Mouse (Mus musculus) heart, embryonic 11.5 days (tissue): ENCODE data around the gene Ddx1. TPM values are rescaled to one million over a fixed set of nuclear protein-coding genes. Genes with fewer than 3 reads are reported as not detected.
A peak's percentile ranks its signal among the peaks of the same experiment; 100 is the strongest.

Source experiments
- ATAC-seq: fragments of 200-750 bp; cut with Nextera tagmentation; replicated peaks from 2 replicates; pipeline ENCODE4 v1.8.0; 2017; ENCODE audit warnings: moderate library complexity; ENCODE audit not compliant: insufficient number of reproducible peaks, low FRiP score, low TSS enrichment
- H3K27ac ChIP-seq: fragments of 300-500 bp; sonication (generic); 2 replicates; pipeline ENCODE4 v1.5.1; 2014; ENCODE audit warnings: mild to moderate bottlenecking, low read depth, low read length
- H3K27me3 ChIP-seq: fragments of 300-500 bp; sonication (generic); 2 replicates; pipeline ENCODE4 v1.6.1; 2014; ENCODE audit warnings: mild to moderate bottlenecking, low read length, mixed read lengths; ENCODE audit not compliant: control insufficient read depth, insufficient read depth
- H3K36me3 ChIP-seq: fragments of 300-500 bp; sonication (generic); 2 replicates; pipeline ENCODE4 v1.6.1; 2014; ENCODE audit warnings: mild to moderate bottlenecking, low read length, moderate library complexity, mixed read lengths; ENCODE audit not compliant: control insufficient read depth, insufficient read depth
- H3K4me1 ChIP-seq: fragments of 300-500 bp; sonication (generic); 2 replicates; pipeline ENCODE4 v1.6.1; 2014; ENCODE audit warnings: low read length; ENCODE audit not compliant: control insufficient read depth, insufficient read depth
- H3K4me2 ChIP-seq: fragments of 300-500 bp; sonication (generic); 2 replicates; pipeline ENCODE4 v1.6.1; 2014; ENCODE audit warnings: mild to moderate bottlenecking, moderate library complexity
- H3K4me3 ChIP-seq: fragments of 300-500 bp; sonication (generic); 2 replicates; pipeline ENCODE4 v1.5.1; 2014; ENCODE audit warnings: low read depth, low read length
- H3K9ac ChIP-seq: fragments of 300-500 bp; sonication (generic); 2 replicates; pipeline ENCODE4 v1.6.1; 2014; ENCODE audit warnings: mild to moderate bottlenecking, low read depth, low read length, moderate library complexity
- H3K9me3 ChIP-seq: fragments of 300-500 bp; sonication (generic); replicated peaks from 2 replicates; pipeline ENCODE4 v1.6.1; 2016; ENCODE audit warnings: low read length; ENCODE audit not compliant: control insufficient read depth
- WGBS: fragments of 180-500 bp; shearing (Covaris S2); extraction: QIAGEN DNeasy Blood & Tissue Kit; methylation state at CpG from one replicate; pipeline ENCODE4 v1.1.7; 2014; ENCODE audit not compliant: insufficient replicate concordance; 5-methylcytosine and 5-hydroxymethylcytosine counted together
- polyA plus RNA-seq: library from polyadenylated mRNA; unstranded; fragments of >200 nt; fragmentation: Nextera tagmentation; extraction: Ambion mirVana; gene quantifications from 2 replicates; pipeline ENCODE4 v1.2.1, GENCODE M21; 2014

Ddx1 gene
- polyA plus RNA-seq, 1 experiment from 2014 or later: 113 TPM

DNA sequence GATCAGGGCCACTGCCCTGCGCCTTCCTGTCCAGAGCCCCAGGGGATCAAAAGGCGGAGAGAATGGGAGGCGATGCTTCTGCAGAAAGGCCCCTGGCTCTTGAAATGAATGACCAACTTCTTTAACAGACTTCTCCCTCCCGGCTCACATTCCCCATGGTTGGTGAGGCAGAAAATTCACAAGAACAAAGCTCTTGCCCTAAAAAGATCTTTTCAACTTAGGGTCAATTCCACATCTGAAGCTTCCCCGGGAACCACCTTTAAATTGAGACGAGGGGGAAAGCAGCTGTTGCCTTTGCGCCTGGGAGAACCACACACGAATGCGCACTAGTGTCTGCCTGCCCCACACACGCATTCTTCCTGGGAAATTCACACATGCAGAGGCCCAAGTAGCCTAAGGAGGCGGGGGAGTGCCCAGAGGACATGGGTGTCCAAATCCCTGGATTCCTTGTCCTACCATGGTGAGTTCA lies 40.0 kb downstream of the Ddx1 start:
- peaks cover 10% of the 10 kb centered on the region for H3K4me1 ChIP-seq
- H3K36me3 ChIP-seq: no peaks in the 10 kb centered on the region
- H3K9ac ChIP-seq: no peak overlapping the region
- H3K9me3 ChIP-seq: no peaks in the 10 kb centered on the region
- H3K4me3 ChIP-seq: no peak overlapping the region
- 67% methylated on average over 11 of the region's 11 CpGs for WGBS
- H3K4me2 ChIP-seq: no peak overlapping the region
- no peaks in the 10 kb centered on the region for H3K27me3 ChIP-seq
- H3K27ac ChIP-seq: no peak overlapping the region
- no peak for ATAC-seq

DNA sequence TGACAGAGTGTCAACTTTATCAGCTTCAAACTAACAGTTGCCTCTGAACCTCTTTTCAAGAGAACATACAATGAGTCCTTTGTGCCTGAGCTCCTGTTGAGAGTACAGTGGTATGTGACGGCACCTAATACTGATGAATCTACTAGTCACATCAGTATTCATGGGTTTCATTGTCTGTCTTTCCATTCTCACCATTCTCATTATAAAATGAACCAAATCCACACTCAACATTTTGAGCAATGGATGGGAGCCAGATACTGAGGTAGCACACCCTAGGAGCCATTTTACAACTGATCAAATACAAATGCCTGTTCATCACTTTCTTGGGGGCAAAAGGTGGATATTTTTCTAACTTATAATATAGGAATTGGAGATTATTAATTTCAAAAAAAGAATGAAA lies 40.5 kb downstream of the Ddx1 start:
- ATAC-seq: no peak
- Histone ChIP-seq H3K9ac (no peak overlapping the region), H3K4me3 (no peak overlapping the region), H3K36me3 (no peaks in the 10 kb centered on the region), H3K4me1 (peaks cover 10% of the 10 kb centered on the region), H3K4me2 (no peak overlapping the region), H3K27me3 (no peaks in the 10 kb centered on the region), H3K27ac (no peak overlapping the region), H3K9me3 (no peaks in the 10 kb centered on the region)
- 59% methylated on average over 1 of the region's 1 CpGs for WGBS

DNA sequence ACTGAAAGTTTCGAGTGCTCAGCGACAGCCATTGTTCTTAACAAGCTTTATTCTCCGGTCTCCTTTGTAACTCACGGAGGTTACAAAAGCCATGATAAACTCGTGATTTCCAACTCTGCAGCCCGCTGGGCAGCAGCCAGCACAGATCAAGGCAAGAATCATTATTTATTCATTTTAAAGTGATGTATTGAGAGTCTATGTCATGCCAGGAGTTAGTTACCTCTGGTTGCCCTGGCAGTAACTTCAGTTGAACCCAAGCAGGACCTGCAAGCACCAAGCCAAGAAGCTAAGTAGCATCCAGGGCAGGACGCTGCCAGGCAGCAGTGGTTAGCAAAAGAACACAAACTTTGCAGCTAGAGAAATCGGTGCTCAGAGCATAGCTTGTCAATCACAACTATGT lies 41.9 kb downstream of the Ddx1 start:
- Histone ChIP-seq H3K9me3 (no peaks in the 10 kb centered on the region), H3K4me1 (peaks cover 6% of the 10 kb centered on the region), H3K9ac (no peak overlapping the region), H3K27me3 (no peaks in the 10 kb centered on the region), H3K4me3 (no peak overlapping the region), H3K4me2 (no peak overlapping the region), H3K36me3 (no peaks in the 10 kb centered on the region), H3K27ac (no peak overlapping the region)
- ATAC-seq: no peak
- WGBS: 70% methylated on average over 8 of the region's 8 CpGs

DNA sequence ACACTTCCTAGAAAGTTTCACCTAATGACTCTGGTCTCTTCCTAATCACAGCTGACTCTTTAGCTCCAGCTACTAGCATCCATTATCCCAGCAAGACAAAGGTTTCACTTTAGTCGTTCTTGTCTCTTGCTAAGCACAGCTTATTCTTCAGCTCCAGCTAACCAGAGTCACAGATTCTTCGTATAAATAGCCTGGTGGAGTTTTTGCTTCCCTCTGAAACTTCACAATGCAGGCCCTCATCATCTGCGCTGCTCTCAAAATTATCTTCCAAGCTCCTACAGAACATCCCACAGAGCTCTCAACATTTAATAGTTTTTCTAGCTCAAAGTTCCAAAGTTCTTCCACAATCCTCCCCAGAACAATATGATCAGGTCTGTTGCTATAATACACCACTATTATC lies 43.3 kb downstream of the Ddx1 start:
- H3K9ac ChIP-seq: no peak overlapping the region
- 81% methylated on average over 3 of the region's 3 CpGs for WGBS
- no peaks in the 10 kb centered on the region; the same call in 1 of the 2 replicates for H3K4me1 ChIP-seq
- H3K27ac ChIP-seq: no peak overlapping the region
- no peak overlapping the region for H3K4me2 ChIP-seq
- ATAC-seq: no peak
- H3K9me3 ChIP-seq: no peaks in the 10 kb centered on the region
- no peaks in the 10 kb centered on the region for H3K36me3 ChIP-seq
- no peaks in the 10 kb centered on the region for H3K27me3 ChIP-seq
- no peak overlapping the region for H3K4me3 ChIP-seq

DNA sequence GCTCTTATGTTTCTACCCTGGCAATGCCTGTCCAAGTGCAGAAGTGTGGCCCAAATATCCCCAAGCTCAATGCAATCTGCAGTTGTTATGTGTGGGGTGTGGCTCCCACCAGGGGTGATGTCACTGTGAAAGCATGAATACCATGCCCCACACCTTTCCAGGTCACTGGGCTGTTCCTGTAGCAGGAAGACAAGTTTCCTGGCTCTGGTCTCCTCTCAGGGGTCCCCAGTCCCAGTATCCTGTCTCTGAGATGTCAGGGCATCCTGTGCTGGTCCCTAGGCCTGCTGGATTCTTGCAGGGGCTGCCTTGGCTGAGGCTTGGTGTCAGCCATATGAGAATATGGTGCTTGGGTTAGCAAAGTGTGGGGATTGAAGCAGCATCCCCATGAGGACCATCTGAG lies 46.7 kb downstream of the Ddx1 start:
- ATAC-seq: no peak
- H3K27ac ChIP-seq: no peak overlapping the region

DNA sequence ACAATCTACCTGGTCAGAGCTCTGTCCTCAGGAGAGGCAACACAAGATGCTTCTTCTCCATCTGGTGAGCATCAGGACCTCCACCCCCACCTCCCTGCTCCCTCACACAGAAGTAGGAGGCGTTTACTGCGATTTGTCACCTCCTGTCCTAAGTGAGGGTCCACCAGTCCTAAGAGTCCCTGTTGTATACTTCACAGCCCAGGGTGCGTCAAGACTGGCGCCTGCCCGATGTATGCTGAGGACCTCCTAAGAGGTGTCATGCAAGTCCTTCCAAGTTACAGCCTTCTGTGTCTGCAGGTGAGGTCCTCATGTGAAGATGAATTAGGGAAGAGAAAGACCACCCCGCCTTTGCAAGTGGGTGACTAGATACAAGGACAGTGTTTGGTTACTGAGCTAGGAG lies 48.4 kb downstream of the Ddx1 start:
- H3K36me3 ChIP-seq: no peaks in the 10 kb centered on the region
- 78% methylated on average over 6 of the region's 6 CpGs for WGBS
- no peak overlapping the region for H3K27ac ChIP-seq

More for the DNA sequence above, 46.7 kb downstream of the Ddx1 start:
- Histone ChIP-seq H3K9ac (no peak overlapping the region), H3K27me3 (no peaks in the 10 kb centered on the region), H3K4me1 (peaks cover 3% of the 10 kb centered on the region; the same call in 1 of the 2 replicates), H3K4me3 (no peak overlapping the region), H3K4me2 (no peak overlapping the region), H3K36me3 (no peaks in the 10 kb centered on the region), H3K9me3 (no peaks in the 10 kb centered on the region)

DNA sequence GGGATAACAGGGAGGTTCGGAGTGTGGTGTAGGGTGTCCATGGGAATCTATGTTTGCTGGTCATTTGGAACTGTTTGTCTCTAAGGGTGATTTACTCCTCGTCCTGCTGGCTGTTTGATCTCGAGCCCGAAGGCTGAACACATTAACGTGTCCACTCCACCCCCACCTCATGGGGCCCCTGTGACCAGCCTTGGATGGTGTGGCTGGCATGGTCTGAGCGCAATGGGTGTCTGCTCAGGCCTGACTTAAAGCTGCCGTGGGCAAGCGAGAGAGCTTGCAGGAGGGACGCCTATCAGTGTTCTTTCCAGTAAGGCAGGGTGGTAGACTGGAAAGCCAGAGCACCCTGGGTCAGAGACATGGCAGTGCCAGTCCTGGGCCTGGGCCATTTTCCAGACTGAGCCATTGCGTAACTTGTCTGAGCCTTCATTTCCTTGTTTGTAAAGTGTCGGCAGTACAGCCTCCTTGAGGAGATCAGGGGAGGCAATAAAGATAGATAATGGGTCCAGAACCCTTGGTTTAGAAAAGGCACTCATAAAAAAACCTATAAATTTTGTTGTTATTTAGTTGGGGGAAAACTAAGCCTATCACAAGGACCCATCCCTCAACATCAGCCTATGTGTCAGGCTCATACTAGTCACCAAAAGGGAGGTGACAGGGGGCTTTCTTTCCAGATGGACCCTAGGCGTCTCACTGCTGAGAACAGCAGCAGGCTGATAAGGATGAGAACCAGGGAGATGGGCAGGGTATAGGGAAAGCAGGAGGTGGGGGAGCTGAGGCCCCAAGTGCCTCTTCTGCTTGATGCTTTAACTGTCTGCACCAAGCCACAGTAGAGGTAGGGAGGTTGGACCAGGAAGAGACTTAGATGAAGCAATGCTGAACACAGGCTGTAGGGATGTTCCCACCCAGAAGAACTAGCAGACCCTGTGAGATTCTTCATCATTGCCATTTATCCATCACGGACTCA lies 49.4 kb downstream of the Ddx1 start:
- H3K9ac ChIP-seq: no peak overlapping the region
- no peaks in the 10 kb centered on the region for H3K27me3 ChIP-seq
- no peak overlapping the region for H3K4me3 ChIP-seq
- no peak overlapping the region for H3K4me2 ChIP-seq
- H3K4me1 ChIP-seq: peaks cover 3% of the 10 kb centered on the region; the same call in 1 of the 2 replicates
- no peak overlapping the region for H3K27ac ChIP-seq
- H3K36me3 ChIP-seq: no peaks in the 10 kb centered on the region
- WGBS: 73% methylated on average over 13 of the region's 13 CpGs
- no peak for ATAC-seq
- H3K9me3 ChIP-seq: no peaks in the 10 kb centered on the region

More for the DNA sequence above, 48.4 kb downstream of the Ddx1 start:
- ATAC-seq: no peak
- Histone ChIP-seq H3K27me3 (no peaks in the 10 kb centered on the region), H3K9ac (no peak overlapping the region), H3K4me1 (peaks cover 3% of the 10 kb centered on the region; the same call in 1 of the 2 replicates), H3K4me3 (no peak overlapping the region), H3K9me3 (no peaks in the 10 kb centered on the region), H3K4me2 (no peak overlapping the region)

DNA sequence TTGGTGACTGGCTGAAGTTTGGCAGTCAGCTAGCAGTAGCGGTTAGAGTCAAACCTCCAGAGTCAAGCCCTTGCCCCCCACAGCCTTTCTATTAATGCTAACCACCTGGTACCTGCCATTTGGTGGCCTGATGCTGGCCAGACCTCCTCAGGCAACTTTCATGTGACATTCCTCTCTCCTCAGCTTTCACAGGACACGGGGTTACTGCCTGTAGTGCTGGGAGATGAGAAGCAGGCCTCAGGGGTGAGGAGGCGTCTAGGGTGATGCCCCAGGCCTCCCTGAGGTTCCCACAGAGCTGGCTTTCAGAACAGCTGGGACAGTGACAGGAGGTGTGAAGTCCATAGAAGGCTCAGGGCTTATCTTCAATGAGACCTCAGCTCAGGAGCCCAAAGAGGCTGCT lies 50.9 kb downstream of the Ddx1 start:
- H3K36me3 ChIP-seq: no peaks in the 10 kb centered on the region
- H3K9ac ChIP-seq: no peak overlapping the region
- H3K27me3 ChIP-seq: no peaks in the 10 kb centered on the region
- 26% methylated on average over 3 of the region's 3 CpGs for WGBS
- peaks cover 3% of the 10 kb centered on the region; the same call in 1 of the 2 replicates for H3K4me1 ChIP-seq
- H3K4me2 ChIP-seq: no peak overlapping the region
- H3K27ac ChIP-seq: no peak overlapping the region
- H3K4me3 ChIP-seq: no peak overlapping the region
- no peaks in the 10 kb centered on the region for H3K9me3 ChIP-seq
- ATAC-seq: peak; percentile 59; the same call in 1 of the 2 replicates
